Mouse (Mus musculus): Measurements from ENCODE around the gene Col1a1.
"Not testable (repeated sequence)": the region's sequence is repeated elsewhere in the genome, so short reads cannot be mapped to it uniquely, and the experiment has no call there.

The Col1a1 gene

GRCm38 (mm10) chr11:94937787-94938186 is 1.8 kb downstream of the Col1a1 start:
- DNase-seq (ENCODE audit: low spot score in 2 of 2), result no peak

- DNase-seq (ENCODE audit: low spot score in 2 of 2), result no peak
These were observed 2.3 kb downstream of the Col1a1 start for GRCm38 (mm10) chr11:94938296-94938695.

- peak; percentile 36 for DNase-seq (ENCODE audit: low spot score in 2 of 2)
These were observed 3.3 kb downstream of the Col1a1 start for GRCm38 (mm10) chr11:94939280-94939679.

- DNase-seq (ENCODE audit: low spot score in 2 of 2), result no peak
These were observed 5.1 kb downstream of the Col1a1 start for GRCm38 (mm10) chr11:94941121-94941520.

GRCm38 (mm10) chr11:94941776-94942175 is 5.8 kb downstream of the Col1a1 start:
- DNase-seq (ENCODE audit: low spot score in 2 of 2), result no peak

GRCm38 (mm10) chr11:94942282-94943023 is 6.4 kb downstream of the Col1a1 start:
- no peak for DNase-seq (ENCODE audit: low spot score in 2 of 2)

GRCm38 (mm10) chr11:94943054-94943453 is 7.0 kb downstream of the Col1a1 start:
- DNase-seq (ENCODE audit: low spot score in 2 of 2), result no peak

- no peak for DNase-seq (ENCODE audit: low spot score in 2 of 2)
These were observed 8.3 kb downstream of the Col1a1 start for GRCm38 (mm10) chr11:94944295-94944694.

- no peak for DNase-seq (ENCODE audit: low spot score in 2 of 2)
These were observed 9.2 kb downstream of the Col1a1 start for GRCm38 (mm10) chr11:94945236-94945635.

- DNase-seq (ENCODE audit: low spot score in 2 of 2), result no peak
These were observed 16.1 kb downstream of the Col1a1 start for GRCm38 (mm10) chr11:94952169-94952568.

- DNase-seq (ENCODE audit: low spot score in 2 of 2), result no peak
These were observed 19.1 kb downstream of the Col1a1 start for GRCm38 (mm10) chr11:94955103-94955502.

- DNase-seq (ENCODE audit: low spot score in 2 of 2), result no peak
These were observed 21.7 kb downstream of the Col1a1 start for GRCm38 (mm10) chr11:94957693-94958064.

GRCm38 (mm10) chr11:94958065-94958858 is 22.2 kb downstream of the Col1a1 start:
- peak in 1 of 2 experiments; percentile 28 for DNase-seq (ENCODE audit: low spot score in 2 of 2)

- no peak for DNase-seq (ENCODE audit: low spot score in 2 of 2)
These were observed 26.6 kb downstream of the Col1a1 start for GRCm38 (mm10) chr11:94962534-94963101.

GRCm38 (mm10) chr11:94967419-94967818 is 31.4 kb downstream of the Col1a1 start, which contains the start of gene Hils1:
TSS of gene Hils1 (plus strand) at chr11:94967593.
- DNase-seq (ENCODE audit: low spot score in 2 of 2), result no peak

GRCm38 (mm10) chr11:94968187-94968586 is 32.2 kb downstream of the Col1a1 start:
- DNase-seq (ENCODE audit: low spot score in 2 of 2), result no peak

GRCm38 (mm10) chr11:94969709-94970108 is 33.7 kb downstream of the Col1a1 start:
- not testable (repeated sequence) for DNase-seq (ENCODE audit: low spot score in 2 of 2)

GRCm38 (mm10) chr11:94970210-94970943 is 34.4 kb downstream of the Col1a1 start:
- peak; percentile 68 to 74 for DNase-seq (ENCODE audit: low spot score in 2 of 2)

GRCm38 (mm10) chr11:94971895-94972615 is 36.0 kb downstream of the Col1a1 start:
- no peak for DNase-seq (ENCODE audit: low spot score in 2 of 2)

GRCm38 (mm10) chr11:94972887-94973286 is 36.9 kb downstream of the Col1a1 start:
- no peak for DNase-seq (ENCODE audit: low spot score in 2 of 2)

- DNase-seq (ENCODE audit: low spot score in 2 of 2), result no peak
These were observed 37.3 kb downstream of the Col1a1 start for GRCm38 (mm10) chr11:94973313-94973712.

Measured in right cerebral cortex, postnatal 36 days (tissue).